Mouse (Mus musculus) forebrain, embryonic 14.5 days (tissue): ENCODE data around the gene 6030458C11Rik. TPM values are rescaled to one million over a fixed set of nuclear protein-coding genes. Genes with fewer than 3 reads are reported as not detected.

Experiments
- ATAC-seq: fragments of 200-750 bp; cut with Nextera tagmentation; 2 replicates; pipeline ENCODE4 v1.8.0; 2017; ENCODE audit warnings: mild to moderate bottlenecking, moderate library complexity
- DNase-seq: peaks from one replicate; pipeline ENCODE4 v3.0.0-alpha.2; 2015; ENCODE audit warnings: low spot score
- H3K27ac ChIP-seq: fragments of 300-500 bp; sonication (generic); 2 replicates; pipeline ENCODE4 v1.5.1; 2014; ENCODE audit warnings: low read depth, mild to moderate bottlenecking, control low read depth, low read length, moderate library complexity
- H3K27me3 ChIP-seq: fragments of 300-500 bp; sonication (generic); replicated peaks from 2 replicates; pipeline ENCODE4 v1.6.1; 2014; ENCODE audit warnings: low read length, control low read depth, mixed read lengths; ENCODE audit not compliant: control insufficient read depth, insufficient read depth
- H3K36me3 ChIP-seq: fragments of 300-500 bp; sonication (generic); 2 replicates; pipeline ENCODE4 v1.6.1; 2014; ENCODE audit warnings: low read length, control low read depth; ENCODE audit not compliant: control insufficient read depth, insufficient read depth
- H3K4me1 ChIP-seq: fragments of 300-500 bp; sonication (generic); 2 replicates; pipeline ENCODE4 v1.6.1; 2014; ENCODE audit warnings: antibody characterized with exemption, low read length, control low read depth; ENCODE audit not compliant: control insufficient read depth, insufficient read depth
- H3K4me2 ChIP-seq: fragments of 300-500 bp; sonication (generic); 2 replicates; pipeline ENCODE4 v1.6.1; 2014; ENCODE audit warnings: mild to moderate bottlenecking, control low read depth, low read length
- H3K4me3 ChIP-seq: fragments of 300-500 bp; sonication (generic); 2 replicates; pipeline ENCODE4 v1.5.1; 2014; ENCODE audit warnings: low read depth, low read length, control low read depth
- H3K9ac ChIP-seq: fragments of 300-500 bp; sonication (generic); 2 replicates; pipeline ENCODE4 v1.6.1; 2014; ENCODE audit warnings: mild to moderate bottlenecking, low read length, control low read depth, moderate library complexity
- H3K9me3 ChIP-seq: fragments of 300-500 bp; sonication (generic); replicated peaks from 2 replicates; pipeline ENCODE4 v1.6.1; 2016; ENCODE audit warnings: low read length, control low read depth, mixed read lengths; ENCODE audit not compliant: control insufficient read depth
- WGBS: fragments of 180-500 bp; shearing (Covaris S2); extraction: QIAGEN DNeasy Blood & Tissue Kit; methylation state at CpG from one replicate; pipeline ENCODE4 v1.1.7; 2014; 5-methylcytosine and 5-hydroxymethylcytosine counted together
- polyA plus RNA-seq: library from polyadenylated mRNA; unstranded; fragments of >200 nt; fragmentation: Nextera tagmentation; extraction: Ambion mirVana; gene quantifications from 2 replicates; pipeline ENCODE4 v1.2.1, GENCODE M21; 2014

6030458C11Rik gene
- polyA plus RNA-seq, 1 experiment from 2014 or later, result 13.2 TPM

DNA sequence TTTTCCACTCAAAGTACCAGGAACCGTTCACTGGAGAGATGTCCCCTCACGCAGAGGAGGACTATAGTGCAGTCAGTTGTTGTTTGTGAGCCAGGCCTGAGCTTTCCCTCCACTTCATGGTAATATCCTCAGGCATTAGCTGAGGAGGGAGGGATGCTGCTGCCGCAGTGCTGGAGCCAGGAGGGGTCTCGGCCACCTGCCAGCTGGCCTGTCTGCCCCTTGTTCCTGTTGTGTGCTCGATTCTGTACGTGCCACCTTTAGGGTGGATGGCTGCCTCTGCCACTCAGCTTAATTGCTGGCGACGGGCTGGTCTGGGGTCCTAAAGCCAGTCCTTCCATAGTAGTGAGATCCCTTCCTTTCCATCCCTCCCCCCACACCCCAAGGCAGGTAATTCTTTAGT is 29.0 kb upstream of the 6030458C11Rik start:
- Histone ChIP-seq H3K36me3 (peaks cover 90% of the 10 kb centered on the region), H3K4me3 (no peak overlapping the region), H3K9ac (no peak overlapping the region), H3K4me1 (no peaks in the 10 kb centered on the region), H3K27ac (no peak overlapping the region), H3K9me3 (no peaks in the 10 kb centered on the region), H3K27me3 (no peaks in the 10 kb centered on the region), H3K4me2 (no peak overlapping the region)
- 89% methylated on average over 8 of the region's 8 CpGs for WGBS
- ATAC-seq (no peak), DNase-seq (no peak)

DNA sequence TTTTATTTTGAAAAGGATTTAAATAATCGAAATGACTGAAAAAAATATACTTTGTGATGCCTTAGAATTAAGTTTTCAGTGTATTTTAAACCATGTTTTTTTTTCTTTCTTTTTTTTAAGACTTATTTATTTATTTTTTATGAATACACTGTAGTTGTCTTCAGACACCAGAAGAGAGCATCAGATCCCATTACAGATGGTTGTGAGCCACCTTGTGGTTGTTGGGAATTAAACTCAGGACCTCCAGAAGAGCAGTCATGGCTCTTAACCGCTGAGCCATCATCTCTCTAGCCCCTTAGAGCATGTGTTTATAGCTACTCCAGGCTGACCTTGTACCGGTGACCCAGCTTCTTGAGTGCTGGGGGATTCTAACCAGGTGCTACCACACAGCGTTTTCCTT is 24.9 kb upstream of the 6030458C11Rik start:
- no peaks in the 10 kb centered on the region for H3K4me1 ChIP-seq
- H3K4me2 ChIP-seq, result no peak overlapping the region
- no peak overlapping the region for H3K9ac ChIP-seq
- no peak overlapping the region for H3K4me3 ChIP-seq
- H3K36me3 ChIP-seq, result peaks cover 93% of the 10 kb centered on the region
- 87% methylated on average over 4 of the region's 4 CpGs for WGBS
- no peak overlapping the region for H3K27ac ChIP-seq
- no peaks in the 10 kb centered on the region for H3K27me3 ChIP-seq
- ATAC-seq (no peak), DNase-seq (no peak)
- H3K9me3 ChIP-seq, result no peaks in the 10 kb centered on the region

DNA sequence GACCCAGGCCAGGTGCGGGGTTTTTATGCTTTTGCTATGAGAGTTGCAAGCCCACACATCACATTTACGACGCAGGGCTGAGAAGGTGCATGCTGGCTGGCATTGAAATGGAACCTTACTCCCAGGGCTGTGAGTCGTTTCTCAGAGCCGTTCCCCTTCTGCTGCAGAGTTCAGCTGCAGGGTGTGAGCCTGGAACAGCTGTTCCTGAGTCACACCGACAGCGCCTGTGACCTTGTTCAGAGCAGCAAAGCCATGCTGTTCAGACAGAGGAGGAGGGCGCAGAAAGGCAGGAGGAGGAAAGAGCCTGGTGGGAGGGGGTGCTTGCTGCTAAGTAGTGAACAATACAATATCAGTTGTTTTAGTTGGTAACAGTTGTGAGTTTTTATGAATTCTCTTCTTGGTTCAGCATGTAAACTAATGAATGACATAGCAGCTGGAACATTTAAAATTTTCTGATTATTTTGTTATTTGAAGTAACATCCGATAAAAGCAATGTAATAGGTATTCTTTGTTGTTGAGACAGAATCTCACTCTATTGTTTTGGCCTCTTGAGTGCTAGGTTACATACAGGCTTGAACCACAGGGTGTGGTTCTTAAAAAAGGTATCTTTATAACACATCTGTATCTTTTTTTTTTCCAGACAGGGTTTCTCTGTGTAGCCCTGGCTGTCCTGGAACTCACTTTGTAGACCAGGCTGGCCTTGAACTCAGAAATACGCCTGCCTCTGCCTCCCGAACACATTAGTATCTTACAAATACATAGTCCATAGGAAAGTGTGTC is 23.9 kb upstream of the 6030458C11Rik start:
- peaks cover 93% of the 10 kb centered on the region for H3K36me3 ChIP-seq
- H3K9ac ChIP-seq, result no peak overlapping the region
- no peak overlapping the region for H3K4me3 ChIP-seq
- no peak overlapping the region for H3K4me2 ChIP-seq
- ATAC-seq (no peak), DNase-seq (no peak)
- WGBS, result 87% methylated on average over 11 of the region's 11 CpGs
- H3K27ac ChIP-seq, result no peak overlapping the region
- H3K4me1 ChIP-seq, result no peaks in the 10 kb centered on the region
- no peaks in the 10 kb centered on the region for H3K27me3 ChIP-seq
- no peaks in the 10 kb centered on the region for H3K9me3 ChIP-seq

DNA sequence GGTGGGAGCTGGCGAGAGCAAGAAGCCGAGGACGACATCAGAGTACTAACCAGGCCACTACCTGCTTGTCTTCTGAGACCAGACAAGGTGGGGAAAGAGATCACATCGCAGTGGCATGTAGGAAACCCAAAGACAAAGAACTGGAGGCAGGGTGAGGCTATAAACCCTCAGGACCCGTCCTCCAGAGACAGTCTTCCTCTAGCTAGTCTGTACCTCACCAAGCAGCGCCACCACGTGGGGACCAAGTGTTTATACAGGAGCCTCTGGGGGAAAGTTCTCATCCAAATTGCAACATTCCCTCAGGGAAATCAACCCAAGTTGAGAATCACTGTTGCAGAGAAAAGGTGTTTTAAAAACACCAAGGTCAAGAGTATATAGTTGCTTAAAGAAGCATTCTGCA is 18.4 kb upstream of the 6030458C11Rik start:
- H3K4me2 ChIP-seq, result no peak overlapping the region
- WGBS, result 84% methylated on average over 7 of the region's 7 CpGs
- peaks cover 91% of the 10 kb centered on the region for H3K36me3 ChIP-seq
- H3K9me3 ChIP-seq, result no peaks in the 10 kb centered on the region
- H3K9ac ChIP-seq, result no peak overlapping the region
- no peak for DNase-seq
- H3K27me3 ChIP-seq, result no peaks in the 10 kb centered on the region
- ATAC-seq, result no peak
- no peaks in the 10 kb centered on the region for H3K4me1 ChIP-seq
- no peak overlapping the region for H3K27ac ChIP-seq
- no peak overlapping the region for H3K4me3 ChIP-seq

DNA sequence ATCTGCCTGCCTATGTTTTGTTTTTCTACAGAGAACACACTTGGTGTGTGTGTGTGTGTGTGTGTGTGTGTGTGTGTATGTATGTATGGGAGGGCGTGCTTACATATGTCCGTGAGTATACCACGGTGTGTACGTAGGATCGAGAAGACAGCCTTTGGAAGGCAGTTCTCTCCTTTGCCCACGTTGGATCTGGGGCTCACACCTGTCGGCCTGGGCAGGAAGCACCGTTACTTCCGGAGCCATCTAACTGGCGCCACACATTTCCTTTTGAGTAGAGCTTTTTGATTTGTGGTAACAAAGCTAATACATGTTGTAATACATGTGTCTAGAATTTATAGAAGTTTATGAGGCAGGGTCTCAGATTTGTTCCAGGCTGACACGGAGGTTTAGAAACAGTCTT is 16.3 kb upstream of the 6030458C11Rik start:
- no peak for ATAC-seq

DNA sequence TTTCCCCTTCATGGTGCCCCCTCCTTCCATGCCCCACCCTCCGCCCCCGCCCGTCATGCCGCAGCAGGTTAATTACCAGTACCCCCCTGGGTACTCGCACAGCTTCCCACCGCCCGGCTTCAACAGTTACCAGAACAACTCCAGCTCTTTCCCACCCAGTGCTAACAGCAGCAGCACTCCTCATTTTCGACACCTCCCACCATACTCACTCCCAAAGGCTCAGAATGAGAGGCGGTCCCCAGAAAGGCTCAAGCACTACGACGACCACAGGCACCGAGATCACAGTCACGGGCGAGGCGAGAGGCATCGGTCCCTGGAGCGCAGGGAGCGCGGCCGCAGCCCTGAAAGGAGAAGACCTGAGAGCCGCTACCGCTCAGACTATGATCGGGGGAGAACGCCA is 9.8 kb upstream of the 6030458C11Rik start:
- Histone ChIP-seq H3K27ac (no peak overlapping the region), H3K9me3 (no peaks in the 10 kb centered on the region), H3K4me3 (no peak overlapping the region), H3K9ac (no peak overlapping the region), H3K4me1 (no peaks in the 10 kb centered on the region), H3K36me3 (peaks cover 70% of the 10 kb centered on the region), H3K4me2 (no peak overlapping the region), H3K27me3 (no peaks in the 10 kb centered on the region)
- DNase-seq (no peak), ATAC-seq (no peak)
- 91% methylated on average over 24 of the region's 24 CpGs for WGBS

More for the DNA sequence above, 16.3 kb upstream of the 6030458C11Rik start:
- 96% methylated on average over 11 of the region's 11 CpGs for WGBS
- H3K4me2 ChIP-seq, result no peak overlapping the region
- H3K27me3 ChIP-seq, result no peaks in the 10 kb centered on the region
- no peaks in the 10 kb centered on the region for H3K4me1 ChIP-seq
- H3K4me3 ChIP-seq, result no peak overlapping the region
- no peaks in the 10 kb centered on the region for H3K9me3 ChIP-seq
- peaks cover 91% of the 10 kb centered on the region for H3K36me3 ChIP-seq
- H3K9ac ChIP-seq, result no peak overlapping the region
- no peak for DNase-seq
- H3K27ac ChIP-seq, result no peak overlapping the region

DNA sequence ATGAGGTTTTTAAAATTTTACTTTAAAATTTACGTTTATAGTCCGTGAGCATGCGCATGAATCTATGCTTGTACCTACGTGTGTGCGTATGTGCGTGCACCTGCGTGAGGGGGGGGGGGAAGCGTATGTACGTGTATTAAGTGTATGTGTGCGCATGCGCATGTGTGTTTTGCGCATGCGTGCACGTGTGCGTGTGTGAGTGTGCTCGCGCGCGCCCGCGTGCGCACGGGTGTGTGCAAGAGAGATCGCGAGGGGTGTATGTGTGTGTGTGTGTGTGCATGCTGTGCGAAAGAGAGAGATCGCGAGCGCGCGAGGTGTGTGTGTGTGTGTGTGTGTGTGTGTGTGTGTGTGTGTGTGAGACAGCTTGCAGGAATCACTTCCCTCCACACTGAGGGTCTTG is 8.9 kb upstream of the 6030458C11Rik start:
- ATAC-seq, result no peak
- H3K27ac ChIP-seq, result no peak overlapping the region
- no peaks in the 10 kb centered on the region for H3K9me3 ChIP-seq
- no peak for DNase-seq
- no peak overlapping the region for H3K4me2 ChIP-seq
- no peak overlapping the region for H3K9ac ChIP-seq
- H3K4me1 ChIP-seq, result no peaks in the 10 kb centered on the region
- WGBS, result 98% methylated on average over 30 of the region's 31 CpGs
- peaks cover 74% of the 10 kb centered on the region for H3K36me3 ChIP-seq
- H3K4me3 ChIP-seq, result no peak overlapping the region
- H3K27me3 ChIP-seq, result no peaks in the 10 kb centered on the region

DNA sequence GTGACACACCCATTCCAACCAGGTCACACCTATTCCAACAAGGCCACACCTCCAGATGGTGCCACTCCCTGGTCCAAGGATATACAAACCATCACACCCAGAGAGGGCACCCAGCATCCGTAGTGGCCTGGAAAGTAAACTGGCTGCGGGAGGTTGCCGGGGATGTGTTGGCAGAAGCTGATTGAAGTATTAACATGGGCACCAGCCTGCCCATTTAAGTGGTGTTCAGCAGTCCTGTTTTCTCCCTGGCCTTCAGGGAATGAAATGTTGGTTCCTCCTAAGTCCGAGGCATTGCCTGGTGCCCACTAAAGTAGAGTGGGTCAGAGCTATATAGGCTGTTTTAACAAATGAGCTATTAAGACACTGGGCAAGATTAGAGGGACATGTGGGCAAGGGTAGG is 8.2 kb upstream of the 6030458C11Rik start:
- H3K36me3 ChIP-seq, result peaks cover 74% of the 10 kb centered on the region
- no peak overlapping the region for H3K4me2 ChIP-seq
- no peaks in the 10 kb centered on the region for H3K9me3 ChIP-seq
- H3K27ac ChIP-seq, result no peak overlapping the region
- H3K4me3 ChIP-seq, result no peak overlapping the region
- H3K4me1 ChIP-seq, result no peaks in the 10 kb centered on the region
- no peak for DNase-seq
- H3K27me3 ChIP-seq, result no peaks in the 10 kb centered on the region
- H3K9ac ChIP-seq, result no peak overlapping the region
- ATAC-seq, result no peak
- WGBS, result 93% methylated on average over 4 of the region's 4 CpGs

DNA sequence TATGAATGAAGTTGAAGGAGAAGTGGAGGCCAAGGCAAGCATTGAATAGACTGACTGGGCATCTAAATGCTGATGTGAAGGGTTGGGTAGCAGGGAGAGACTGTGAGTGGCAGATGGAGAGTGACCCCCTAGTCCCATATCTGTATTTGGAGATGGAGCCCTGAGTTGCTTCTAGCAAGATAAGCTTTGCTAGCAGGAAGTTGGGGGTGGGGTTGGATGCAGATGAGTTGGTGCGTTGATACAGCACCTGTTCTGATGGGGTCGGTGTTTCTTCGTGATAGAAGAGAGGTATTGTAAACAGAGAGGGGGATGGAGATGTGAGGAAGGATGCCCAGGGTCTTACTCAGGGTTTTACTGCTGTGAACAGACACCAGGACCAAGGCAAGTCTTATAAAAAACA is 5.4 kb upstream of the 6030458C11Rik start:
- H3K4me3 ChIP-seq, result no peak overlapping the region
- 96% methylated on average over 3 of the region's 3 CpGs for WGBS
- no peak overlapping the region for H3K27ac ChIP-seq
- no peak overlapping the region for H3K4me2 ChIP-seq
- no peak for ATAC-seq
- no peaks in the 10 kb centered on the region for H3K9me3 ChIP-seq
- H3K36me3 ChIP-seq, result peaks cover 62% of the 10 kb centered on the region
- peaks cover 7% of the 10 kb centered on the region for H3K4me1 ChIP-seq
- no peak for DNase-seq
- no peaks in the 10 kb centered on the region for H3K27me3 ChIP-seq
- no peak overlapping the region for H3K9ac ChIP-seq
